Mouse (Mus musculus) hindbrain, embryonic 11.5 days (tissue): ENCODE measurements around the gene Armt1. TPM values are rescaled to one million over a fixed set of nuclear protein-coding genes. Genes with fewer than 3 reads are reported as not detected.
A peak's percentile ranks its signal among the peaks of the same experiment; 100 is the strongest.

Experiments used
- ATAC-seq: fragments of 200-750 bp; cut with Nextera tagmentation; 2 replicates; pipeline ENCODE4 v1.8.0; 2017; ENCODE audit warnings: mild to moderate bottlenecking, moderate TSS enrichment, moderate library complexity; ENCODE audit not compliant: low FRiP score
- DNase-seq: peaks from one replicate; pipeline ENCODE4 v3.0.0-alpha.2; 2015; ENCODE audit warnings: low spot score
- H3K27ac ChIP-seq: fragments of 300-500 bp; sonication (generic); 2 replicates; pipeline ENCODE4 v1.5.1; 2014; ENCODE audit warnings: mild to moderate bottlenecking, low read depth, low read length
- H3K27me3 ChIP-seq: fragments of 300-500 bp; sonication (generic); 2 replicates; pipeline ENCODE4 v1.6.1; 2014; ENCODE audit warnings: mild to moderate bottlenecking, low read length, moderate library complexity, mixed read lengths; ENCODE audit not compliant: control insufficient read depth, insufficient read depth
- H3K36me3 ChIP-seq: fragments of 300-500 bp; sonication (generic); 2 replicates; pipeline ENCODE4 v1.6.1; 2014; ENCODE audit warnings: mild to moderate bottlenecking, low read length, moderate library complexity, mixed read lengths; ENCODE audit not compliant: control insufficient read depth, insufficient read depth
- H3K4me1 ChIP-seq: fragments of 300-500 bp; sonication (generic); replicated peaks from 2 replicates; pipeline ENCODE4 v1.6.1; 2014; ENCODE audit warnings: low read length, mixed read lengths; ENCODE audit not compliant: control insufficient read depth, insufficient read depth
- H3K4me2 ChIP-seq: fragments of 300-500 bp; sonication (generic); replicated peaks from 2 replicates; pipeline ENCODE4 v1.6.1; 2014; ENCODE audit warnings: mild to moderate bottlenecking, low read depth, low read length
- H3K4me3 ChIP-seq: fragments of 300-500 bp; sonication (generic); 2 replicates; pipeline ENCODE4 v1.5.1; 2014; ENCODE audit warnings: low read depth, low read length
- H3K9ac ChIP-seq: fragments of 300-500 bp; sonication (generic); 2 replicates; pipeline ENCODE4 v1.6.1; 2014; ENCODE audit warnings: low read depth, low read length
- H3K9me3 ChIP-seq: fragments of 300-500 bp; sonication (generic); 2 replicates; pipeline ENCODE4 v1.6.1; 2016; ENCODE audit warnings: low read length; ENCODE audit not compliant: control insufficient read depth
- WGBS: fragments of 180-500 bp; shearing (Covaris S2); extraction: QIAGEN DNeasy Blood & Tissue Kit; methylation state at CpG from one replicate; pipeline ENCODE4 v1.1.7; 2014; 5-methylcytosine and 5-hydroxymethylcytosine counted together
- polyA plus RNA-seq: library from polyadenylated mRNA; unstranded; fragments of >200 nt; fragmentation: Nextera tagmentation; extraction: Ambion mirVana; gene quantifications from 2 replicates; pipeline ENCODE4 v1.2.1, GENCODE M21; 2014

Gene Armt1
- polyA plus RNA-seq = 27.6 and 27.7 TPM in 2 replicates

DNA sequence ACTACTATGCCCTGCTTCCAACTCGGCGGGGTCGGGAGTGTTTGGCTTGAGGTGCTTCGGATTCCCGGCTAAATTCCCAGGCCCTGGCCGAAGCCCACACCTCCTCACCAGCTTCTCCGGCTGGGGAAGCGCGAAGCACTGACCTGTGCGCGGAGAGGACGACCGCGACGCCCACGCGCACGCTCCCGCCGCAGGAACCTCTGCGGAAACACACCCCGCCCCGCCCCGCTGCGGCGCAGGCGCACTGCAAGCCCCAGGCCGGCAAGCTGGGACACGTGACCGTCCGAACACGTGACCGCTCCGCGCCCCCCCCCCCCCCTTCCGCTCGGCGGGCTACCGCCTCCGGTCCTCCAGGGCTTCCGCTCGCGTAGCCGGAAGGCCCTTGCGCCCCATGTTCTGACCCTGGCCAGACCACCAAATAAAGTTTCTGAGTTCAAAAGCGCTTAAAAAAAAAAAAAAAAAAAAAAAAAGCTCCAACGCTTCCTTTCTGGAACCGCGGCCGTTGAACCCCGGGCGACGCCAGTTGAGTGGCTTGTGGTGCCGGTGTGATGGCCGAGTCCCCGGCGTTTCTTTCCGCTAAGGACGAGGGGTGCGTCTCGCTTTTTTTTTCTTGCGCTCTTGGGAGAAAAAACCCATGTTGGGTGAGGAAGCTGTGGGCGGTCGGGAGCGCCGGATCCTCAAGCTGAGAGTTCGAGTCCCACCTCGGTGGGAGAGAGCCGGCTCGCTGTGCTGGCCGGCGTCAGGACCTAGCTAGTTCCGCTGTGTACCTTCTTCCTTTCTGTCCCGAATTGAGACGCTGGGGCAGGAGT lies at the start of gene Armt1, which contains the start of gene Rmnd1:
TSS of gene Armt1 (plus strand) at position 345 of the 809 bp plus-strand sequence.
TSS of gene Rmnd1 (minus strand) at position 266 of the 809 bp plus-strand sequence.
- Histone ChIP-seq H3K27ac (peak within 1 kb of the TSS; percentile 72), H3K36me3 (no peaks in the 10 kb centered on the region), H3K27me3 (no peaks in the 10 kb centered on the region), H3K9ac (peak within 1 kb of the TSS; percentile 77), H3K4me3 (peak within 1 kb of the TSS; percentile 65), H3K9me3 (no peaks in the 10 kb centered on the region), H3K4me1 (no peaks in the 10 kb centered on the region), H3K4me2 (peak within 1 kb of the TSS; percentile 74)
- WGBS = under 1% methylated on average over 57 of the region's 75 CpGs
- ATAC-seq = peak; percentile 96
- DNase-seq = peak; percentile 94

DNA sequence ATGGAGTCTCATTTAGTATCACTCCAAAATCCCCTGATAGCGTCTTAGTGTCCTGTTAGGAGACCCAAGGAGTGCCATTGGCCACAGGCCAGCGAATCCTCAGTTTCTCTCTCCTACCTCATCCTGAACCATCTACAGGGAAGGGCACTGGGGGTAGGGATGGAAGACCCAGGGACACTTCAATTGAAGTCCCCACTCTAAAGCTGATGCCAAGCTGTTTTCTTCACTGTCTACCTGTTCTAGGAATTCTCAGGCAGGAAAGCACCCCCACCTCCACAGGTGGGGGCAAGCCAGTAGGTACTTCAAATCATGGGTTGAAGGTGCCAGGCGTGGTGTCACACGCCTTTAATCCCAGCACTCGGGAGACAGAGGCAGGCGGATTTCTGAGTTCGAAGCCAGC lies 48.0 kb upstream of the Armt1 start:
- no peak overlapping the region for H3K4me2 ChIP-seq
- no peaks in the 10 kb centered on the region for H3K9me3 ChIP-seq
- H3K27me3 ChIP-seq = no peaks in the 10 kb centered on the region
- no peaks in the 10 kb centered on the region; the same call in 1 of the 2 replicates for H3K4me1 ChIP-seq
- 98% methylated on average over 7 of the region's 7 CpGs for WGBS
- H3K4me3 ChIP-seq = no peak overlapping the region
- no peaks in the 10 kb centered on the region for H3K36me3 ChIP-seq
- no peak for DNase-seq
- no peak overlapping the region for H3K27ac ChIP-seq
- no peak for ATAC-seq
- H3K9ac ChIP-seq = no peak overlapping the region

GRCm38 (mm10) chr10:4386609-4387591 lies 45.4 kb upstream of the Armt1 start:
- Histone ChIP-seq H3K4me2 (peak overlapping the region; percentile 89), H3K27me3 (no peaks in the 10 kb centered on the region), H3K4me3 (peak overlapping the region; percentile 98), H3K36me3 (no peaks in the 10 kb centered on the region), H3K9ac (peak overlapping the region; percentile 98), H3K9me3 (no peaks in the 10 kb centered on the region), H3K27ac (peak overlapping the region; percentile 100), H3K4me1 (peaks cover 4% of the 10 kb centered on the region; the same call in 1 of the 2 replicates)
- DNase-seq (peak; percentile 99), ATAC-seq (peak; percentile 94)
- WGBS = under 1% methylated on average over 62 of the region's 133 CpGs

DNA sequence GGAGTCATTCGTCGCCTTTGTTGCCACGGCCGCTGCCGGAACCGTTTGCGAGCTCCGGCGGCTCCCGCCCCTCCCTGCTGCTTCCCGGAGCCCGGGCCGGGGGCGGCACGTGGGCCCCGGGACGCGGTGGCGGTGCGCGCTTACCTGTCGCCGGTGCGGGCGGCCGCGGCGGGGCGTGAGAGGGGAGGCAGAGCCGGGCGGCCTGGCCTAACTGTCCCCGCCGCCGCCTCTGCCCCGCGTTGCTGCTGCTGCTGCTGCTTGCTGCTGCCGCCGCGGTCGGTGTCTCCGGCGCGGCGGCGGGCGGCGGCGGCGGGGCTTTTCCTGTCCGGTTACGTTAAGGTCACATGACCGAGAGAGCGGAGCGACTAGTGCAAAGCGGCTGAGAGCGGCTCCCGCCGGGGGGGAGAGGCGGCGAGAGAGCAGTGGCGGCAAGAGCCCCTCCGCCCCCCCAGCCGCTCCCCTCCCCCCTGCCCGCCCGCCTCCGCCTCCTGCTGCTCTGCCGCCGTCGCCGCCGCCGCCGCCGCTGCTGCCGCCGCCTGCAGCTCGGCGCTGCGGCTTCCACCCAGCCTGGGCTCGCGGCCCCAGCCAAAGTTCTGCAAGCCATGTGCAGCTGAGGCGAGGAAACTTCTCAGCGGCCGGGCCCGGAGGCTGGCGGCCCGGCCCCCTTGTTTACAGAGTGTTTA lies 44.4 kb upstream of the Armt1 start, which contains the start of gene Zbtb2:
TSS of gene Zbtb2 (minus strand) at position 408 of the 683 bp plus-strand sequence.
- Histone ChIP-seq H3K27me3 (no peaks in the 10 kb centered on the region), H3K4me3 (peak within 1 kb of the TSS; percentile 98), H3K9me3 (no peaks in the 10 kb centered on the region), H3K4me1 (peaks cover 4% of the 10 kb centered on the region; the same call in 1 of the 2 replicates), H3K27ac (peak within 1 kb of the TSS; percentile 100), H3K36me3 (no peaks in the 10 kb centered on the region), H3K4me2 (peak within 1 kb of the TSS; percentile 89), H3K9ac (peak within 1 kb of the TSS; percentile 98)
- peak; percentile 14 for ATAC-seq
- WGBS = 0% methylated on average over 30 of the region's 87 CpGs
- peak; percentile 78 for DNase-seq

GRCm38 (mm10) chr10:4388384-4388745 lies 43.9 kb upstream of the Armt1 start:
- Histone ChIP-seq H3K4me2 (peak overlapping the region; percentile 89), H3K27me3 (no peaks in the 10 kb centered on the region), H3K36me3 (no peaks in the 10 kb centered on the region), H3K9ac (peak overlapping the region; percentile 98), H3K9me3 (no peaks in the 10 kb centered on the region), H3K4me3 (peak overlapping the region; percentile 98), H3K27ac (peak overlapping the region; percentile 100), H3K4me1 (peaks cover 4% of the 10 kb centered on the region; the same call in 1 of the 2 replicates)
- no peak for ATAC-seq
- DNase-seq = peak; percentile 58
- under 1% methylated on average over 19 of the region's 19 CpGs for whole genome bisulfite sequencing

GRCm38 (mm10) chr10:4389036-4389435 lies 43.2 kb upstream of the Armt1 start:
- H3K4me3 ChIP-seq = peak overlapping the region; percentile 98
- H3K9me3 ChIP-seq = no peaks in the 10 kb centered on the region
- ATAC-seq (no peak), DNase-seq (peak; percentile 9)
- H3K36me3 ChIP-seq = no peaks in the 10 kb centered on the region
- no peak overlapping the region for H3K27ac ChIP-seq
- H3K4me2 ChIP-seq = peak overlapping the region; percentile 89
- H3K27me3 ChIP-seq = no peaks in the 10 kb centered on the region
- H3K4me1 ChIP-seq = peaks cover 4% of the 10 kb centered on the region; the same call in 1 of the 2 replicates
- peak overlapping the region; percentile 98 for H3K9ac ChIP-seq
- WGBS = 37% methylated on average over 10 of the region's 10 CpGs

GRCm38 (mm10) chr10:4389461-4390112 lies 42.7 kb upstream of the Armt1 start:
- Histone ChIP-seq H3K4me3 (peak overlapping the region; percentile 98), H3K9me3 (no peaks in the 10 kb centered on the region), H3K36me3 (no peaks in the 10 kb centered on the region), H3K9ac (peak overlapping the region; percentile 98; the same call in 1 of the 2 replicates), H3K27ac (no peak overlapping the region), H3K27me3 (no peaks in the 10 kb centered on the region), H3K4me2 (peak overlapping the region; percentile 89), H3K4me1 (peaks cover 4% of the 10 kb centered on the region; the same call in 1 of the 2 replicates)
- no peak for ATAC-seq
- 65% methylated on average over 5 of the region's 5 CpGs for WGBS
- DNase-seq = no peak
